Mouse (Mus musculus) ES-E14 (cell line): Measurements from ENCODE around the gene Vps8.

Experiments used
- CHD2 ChIP-seq: IDR thresholded peaks from 2 replicates; pipeline ENCODE4 v1.6.1; 2014; ENCODE audit warnings: mild to moderate bottlenecking, low read depth, low read length, inconsistent platforms
- HCFC1 ChIP-seq: IDR thresholded peaks from 2 replicates; pipeline ENCODE4 v1.6.1; 2012; ENCODE audit warnings: low read length, inconsistent platforms, borderline replicate concordance; ENCODE audit not compliant: insufficient read depth
- ZNF384 ChIP-seq: IDR thresholded peaks from 2 replicates; pipeline ENCODE4 v1.6.1; 2012; ENCODE audit warnings: low read depth, low read length, inconsistent platforms

DNA sequence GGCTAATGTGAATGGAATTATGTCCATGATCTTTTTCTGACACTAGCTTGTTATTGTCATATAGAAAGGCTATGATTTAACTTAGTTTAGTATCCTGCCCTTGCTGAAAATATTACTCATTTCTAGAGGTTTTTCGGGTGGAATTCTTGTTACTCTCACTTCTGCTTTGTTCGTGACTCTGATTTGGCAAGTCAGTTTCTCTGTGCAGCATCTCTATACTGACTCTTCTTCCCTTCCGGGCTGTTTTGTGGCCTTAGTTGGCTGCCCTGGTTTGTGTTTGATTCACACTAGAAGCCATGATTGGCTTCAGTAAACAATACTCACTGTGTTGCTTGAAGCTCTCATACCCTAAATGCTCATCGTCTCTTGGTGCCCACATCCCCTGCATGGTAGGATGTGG, 207.7 kb downstream of the Vps8 start:
- no peak for TF ChIP-seq ZNF384
- TF ChIP-seq HCFC1: no peak
- TF ChIP-seq CHD2: no peak
